Mouse (Mus musculus) adrenal gland, adult 2 months (tissue): ENCODE results near the gene Zfyve21. TPM values are rescaled to one million over a fixed set of nuclear protein-coding genes. Genes with fewer than 3 reads are reported as not detected.

Source experiments
- DNase-seq: peaks from one replicate; pipeline ENCODE4 v3.0.0; 2021
- long read RNA-seq: library from polyadenylated mRNA; stranded (forward); transcript quantifications from one replicate; pipeline ENCODE4 v2.0.0, GENCODE M21; 2021
- polyA plus RNA-seq: library from polyadenylated mRNA; depleted of rRNA; stranded (reverse); fragments of >200 nt; gene quantifications from 2 replicates; pipeline ENCODE4 v1.2.3, GENCODE M21; 2012; rRNA removed
- total RNA-seq, 2 experiments: library from RNA; stranded (reverse); gene quantifications; 2 replicates each; pipeline ENCODE4 v1.2.3; 2021

Zfyve21 gene
- total RNA-seq (100 to 1,000 TPM in 1 of 2 experiments, 10 to 100 TPM in 1; 63.4 to 125 TPM), polyA plus RNA-seq (124 and 125 TPM in 2 replicates)
- long read RNA-seq, transcript Zfyve21-201 (7 exons, 1,308 nt): major isoform, 200 of 243 reads
- long read RNA-seq, partial matches to known transcripts: 2 of 243 reads
- long read RNA-seq, other reads (novel, unspliced or antisense): 35 of 243 reads

GRCm38 (mm10) chr12:111813766-111814617 is at the start of gene Zfyve21, which contains the start of gene Xrcc3:
Gene Zfyve21, plus strand, starts transcription at chr12:111814170.
Gene Xrcc3, minus strand, starts transcription at chr12:111813873.
- peak; percentile 99 for DNase-seq

- no peak for DNase-seq
Measured at GRCm38 (mm10) chr12:111766313-111767236, 47.4 kb upstream of the Zfyve21 start.

GRCm38 (mm10) chr12:111768322-111768928 is 45.5 kb upstream of the Zfyve21 start:
- DNase-seq: no peak

- peak; percentile 45 for DNase-seq
Measured at GRCm38 (mm10) chr12:111769306-111769705, 44.7 kb upstream of the Zfyve21 start.

- DNase-seq: no peak
Measured at GRCm38 (mm10) chr12:111769816-111770577, 44.0 kb upstream of the Zfyve21 start.

GRCm38 (mm10) chr12:111770651-111771050 is 43.3 kb upstream of the Zfyve21 start:
- DNase-seq: no peak

GRCm38 (mm10) chr12:111774156-111774555 is 39.8 kb upstream of the Zfyve21 start:
- no peak for DNase-seq

- no peak for DNase-seq
Measured at GRCm38 (mm10) chr12:111774845-111775244, 39.1 kb upstream of the Zfyve21 start.

- DNase-seq: no peak
Measured at GRCm38 (mm10) chr12:111777919-111778318, 36.1 kb upstream of the Zfyve21 start.

- DNase-seq: no peak
Measured at GRCm38 (mm10) chr12:111779544-111779943, 34.4 kb upstream of the Zfyve21 start.

GRCm38 (mm10) chr12:111785174-111785573 is 28.8 kb upstream of the Zfyve21 start:
- no peak for DNase-seq

GRCm38 (mm10) chr12:111787015-111787414 is 27.0 kb upstream of the Zfyve21 start:
- no peak for DNase-seq

- no peak for DNase-seq
Measured at GRCm38 (mm10) chr12:111790090-111790489, 23.9 kb upstream of the Zfyve21 start.

GRCm38 (mm10) chr12:111790631-111791030 is 23.3 kb upstream of the Zfyve21 start:
- no peak for DNase-seq

- DNase-seq: no peak
Measured at GRCm38 (mm10) chr12:111791474-111792104, 22.4 kb upstream of the Zfyve21 start.

GRCm38 (mm10) chr12:111794102-111794501 is 19.9 kb upstream of the Zfyve21 start:
- DNase-seq: peak; percentile 82

GRCm38 (mm10) chr12:111794526-111795179 is 19.3 kb upstream of the Zfyve21 start:
- no peak for DNase-seq

GRCm38 (mm10) chr12:111795180-111795895 is 18.6 kb upstream of the Zfyve21 start:
- DNase-seq: no peak

- DNase-seq: no peak
Measured at GRCm38 (mm10) chr12:111797251-111797650, 16.7 kb upstream of the Zfyve21 start.
